Mouse (Mus musculus): Measurements from ENCODE around the gene Tmem94.

DNA sequence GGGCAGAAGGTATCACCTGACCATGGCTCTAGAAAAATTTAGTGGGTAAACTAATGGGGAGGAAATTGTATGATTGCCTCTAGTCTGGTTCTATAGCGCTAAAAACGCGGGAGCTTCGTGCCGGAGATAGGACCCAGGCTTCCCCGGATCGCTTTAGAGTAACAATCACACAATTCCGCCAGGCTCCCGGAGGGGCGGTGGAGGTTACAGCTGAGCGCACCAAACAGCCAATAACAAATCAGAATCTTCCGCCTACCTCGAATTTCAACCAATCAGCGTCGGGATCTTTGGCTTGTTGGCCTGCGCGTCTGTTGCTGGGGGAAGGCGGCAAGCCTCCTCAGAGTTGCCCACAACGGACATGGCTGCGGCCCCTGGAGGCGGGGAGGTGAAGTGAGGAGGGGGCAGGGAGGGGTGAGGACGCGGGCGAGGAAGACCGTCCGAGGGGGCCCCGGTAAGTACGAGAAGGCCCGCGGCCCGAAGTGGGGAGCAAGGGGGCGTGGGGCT is at the start of gene Tmem94:
- TF ChIP-seq POLR2A (IDR thresholded peaks at IDR 0.05; ENCODE audit: control insufficient read depth, extremely low read depth, insufficient read depth, low read length, poor library complexity) (peak; percentile 66), CTCF (IDR thresholded peaks at IDR 0.05; ENCODE audit: borderline replicate concordance, control insufficient read depth, extremely low read depth, insufficient read depth, low read length, poor library complexity) (peak; percentile 48; the same call in 1 of the 2 replicates)

Measured in thymus, adult 2 months (tissue).